Mouse (Mus musculus): ENCODE measurements around the gene Prox2. TPM values are rescaled to one million over a fixed set of nuclear protein-coding genes. Genes with fewer than 3 reads are reported as not detected.
"Not testable (repeated sequence)": the region's sequence is repeated elsewhere in the genome, so short reads cannot be mapped to it uniquely, and the experiment has no call there.

Prox2 gene
- 1 to 10 TPM; 1.0 to 1.2 TPM for total RNA-seq (2021)
- long read RNA-seq, experiment 1, partial matches to known transcripts, result 0 of 1 reads
- long read RNA-seq, experiment 1, other reads (novel, unspliced or antisense), result 1 of 1 reads
- long read RNA-seq, experiment 2, result 0 reads

GRCm38 (mm10) chr12:85110698-85111592 lies at the start of gene Prox2, which contains the start of gene Dlst:
TSS of gene Prox2 (minus strand) at chr12:85110759.
TSS of gene Dlst (plus strand) at chr12:85110833.
- intact Hi-C loops (cut with DNase I), result no loop called here
- peak; percentile 88 to 90 for DNase-seq (ENCODE audit: low spot score in 2 of 2)

- no peak for DNase-seq (ENCODE audit: low spot score in 2 of 2)
- intact Hi-C loops (cut with DNase I), result no loop called here
Observed at GRCm38 (mm10) chr12:85159592-85159991, 49.0 kb upstream of the Prox2 start.

- intact Hi-C loops (cut with DNase I), result no loop called here
- DNase-seq (ENCODE audit: low spot score in 2 of 2), result no peak
Observed at GRCm38 (mm10) chr12:85158801-85159200, 48.2 kb upstream of the Prox2 start.

- intact Hi-C loops (cut with DNase I), result no loop called here
- no peak for DNase-seq (ENCODE audit: low spot score in 2 of 2)
Observed at GRCm38 (mm10) chr12:85157797-85158460, 47.4 kb upstream of the Prox2 start.

- intact Hi-C loops (cut with DNase I), result no loop called here
- DNase-seq (ENCODE audit: low spot score in 2 of 2), result no peak
Observed at GRCm38 (mm10) chr12:85156324-85156723, 45.8 kb upstream of the Prox2 start.

- DNase-seq (ENCODE audit: low spot score in 2 of 2), result no peak
- intact Hi-C loops (cut with DNase I), result no loop called here
Observed at GRCm38 (mm10) chr12:85153011-85153410, 42.5 kb upstream of the Prox2 start.

- peak; percentile 80 to 82 for DNase-seq (ENCODE audit: low spot score in 2 of 2)
- intact Hi-C loops (cut with DNase I), result no loop called here
Observed at GRCm38 (mm10) chr12:85151002-85151774, 40.6 kb upstream of the Prox2 start, which contains the start of gene Rps6kl1. TSS of gene Rps6kl1 (minus strand) at chr12:85151264.

- no peak for DNase-seq (ENCODE audit: low spot score in 2 of 2)
- intact Hi-C loops (cut with DNase I), result no loop called here
Observed at GRCm38 (mm10) chr12:85150321-85151001, 39.9 kb upstream of the Prox2 start.

GRCm38 (mm10) chr12:85146881-85147280 lies 36.3 kb upstream of the Prox2 start:
- intact Hi-C loops (cut with DNase I), result no loop called here
- no peak for DNase-seq (ENCODE audit: low spot score in 2 of 2)

GRCm38 (mm10) chr12:85146355-85146754 lies 35.8 kb upstream of the Prox2 start:
- intact Hi-C loops (cut with DNase I), result no loop called here
- no peak for DNase-seq (ENCODE audit: low spot score in 2 of 2)

GRCm38 (mm10) chr12:85145630-85146029 lies 35.1 kb upstream of the Prox2 start:
- intact Hi-C loops (cut with DNase I), result no loop called here

GRCm38 (mm10) chr12:85144821-85145220 lies 34.3 kb upstream of the Prox2 start:
- no peak for DNase-seq (ENCODE audit: low spot score in 2 of 2)
- intact Hi-C loops (cut with DNase I), result no loop called here

More at GRCm38 (mm10) chr12:85145630-85146029, 35.1 kb upstream of the Prox2 start:
- no peak for DNase-seq (ENCODE audit: low spot score in 2 of 2)

- DNase-seq (ENCODE audit: low spot score in 2 of 2); intact Hi-C loops (cut with DNase I): not testable (repeated sequence)
Observed at GRCm38 (mm10) chr12:85144276-85144675, 33.7 kb upstream of the Prox2 start.

GRCm38 (mm10) chr12:85142803-85143202 lies 32.2 kb upstream of the Prox2 start:
- intact Hi-C loops (cut with DNase I), result loop anchor here (1.0 kb wide), 1 partner anchor 163 kb away; no protein-coding TSS in a partner anchor
- peak; percentile 88 for DNase-seq (ENCODE audit: low spot score in 2 of 2)

- intact Hi-C loops (cut with DNase I), result no loop called here
- DNase-seq (ENCODE audit: low spot score in 2 of 2), result no peak
Observed at GRCm38 (mm10) chr12:85141096-85141495, 30.5 kb upstream of the Prox2 start.

- no peak for DNase-seq (ENCODE audit: low spot score in 2 of 2)
- intact Hi-C loops (cut with DNase I), result no loop called here
Observed at GRCm38 (mm10) chr12:85140036-85140701, 29.6 kb upstream of the Prox2 start.

GRCm38 (mm10) chr12:85136627-85137026 lies 26.1 kb upstream of the Prox2 start:
- intact Hi-C loops (cut with DNase I), result no loop called here
- no peak for DNase-seq (ENCODE audit: low spot score in 2 of 2)

All from left cerebral cortex, postnatal 14 days (tissue).